Mouse (Mus musculus): ENCODE results near the gene Snx9.

GRCm38 (mm10) chr17:5932161-5932560, 91.0 kb downstream of the Snx9 start:
- TF ChIP-seq POLR2A (IDR thresholded peaks at IDR 0.05; ENCODE audit: insufficient read length, low read depth) (no peak), POLR2AphosphoS2 (IDR thresholded peaks at IDR 0.05; ENCODE audit: insufficient read length, low read depth) (no peak), TCF12 (IDR thresholded peaks at IDR 0.05; ENCODE audit: insufficient read depth, poor library complexity, severe bottlenecking) (no peak), REST (IDR thresholded peaks at IDR 0.05; ENCODE audit: insufficient read depth, insufficient read length) (no peak)

All from myocyte (in vitro differentiated cells).